Mouse (Mus musculus) lung, embryonic 15.5 days (tissue): Measurements from ENCODE around the gene Ssr1. TPM values are rescaled to one million over a fixed set of nuclear protein-coding genes. Genes with fewer than 3 reads are reported as not detected.
A peak's percentile ranks its signal among the peaks of the same experiment; 100 is the strongest.

ENCODE experiments used
- ATAC-seq: fragments of 200-750 bp; cut with Nextera tagmentation; 2 replicates; pipeline ENCODE4 v1.8.0; 2017; ENCODE audit warnings: moderate number of reproducible peaks, borderline replicate concordance; ENCODE audit not compliant: low FRiP score, low TSS enrichment; ENCODE audit errors: extremely low read depth
- H3K27ac ChIP-seq: fragments of 300-500 bp; sonication (generic); 2 replicates; pipeline ENCODE4 v1.5.1; 2015; ENCODE audit warnings: moderate library complexity, mild to moderate bottlenecking, inconsistent platforms
- H3K27me3 ChIP-seq: fragments of 300-500 bp; sonication (generic); 2 replicates; pipeline ENCODE4 v1.6.1; 2015; ENCODE audit warnings: inconsistent platforms
- H3K36me3 ChIP-seq: fragments of 300-500 bp; sonication (generic); 2 replicates; pipeline ENCODE4 v1.6.1; 2015; ENCODE audit warnings: inconsistent platforms
- H3K4me1 ChIP-seq: fragments of 300-500 bp; sonication (generic); 2 replicates; pipeline ENCODE4 v1.6.1; 2015; ENCODE audit warnings: inconsistent platforms
- H3K4me2 ChIP-seq: fragments of 300-500 bp; sonication (generic); 2 replicates; pipeline ENCODE4 v1.6.1; 2015; ENCODE audit warnings: inconsistent platforms, mild to moderate bottlenecking, moderate library complexity
- H3K4me3 ChIP-seq: fragments of 300-500 bp; sonication (generic); 2 replicates; pipeline ENCODE4 v1.5.1; 2015; ENCODE audit warnings: mild to moderate bottlenecking, inconsistent platforms
- H3K9ac ChIP-seq: fragments of 300-500 bp; sonication (generic); 2 replicates; pipeline ENCODE4 v1.6.1; 2015; ENCODE audit warnings: inconsistent platforms
- H3K9me3 ChIP-seq: fragments of 300-500 bp; sonication (generic); 2 replicates; pipeline ENCODE4 v1.6.1; 2016; ENCODE audit warnings: inconsistent platforms
- WGBS: fragments of 180-500 bp; shearing (Covaris S2); methylation state at CpG from one replicate; pipeline ENCODE4 v1.1.7; 2015; 5-methylcytosine and 5-hydroxymethylcytosine counted together
- polyA plus RNA-seq: library from polyadenylated mRNA; unstranded; fragments of >200 nt; fragmentation: Nextera tagmentation; extraction: Ambion mirVana; gene quantifications from 2 replicates; pipeline ENCODE4 v1.2.1, GENCODE M21; 2015

Gene Ssr1
- polyA plus RNA-seq, 1 experiment from 2014 or later: 150 TPM

DNA sequence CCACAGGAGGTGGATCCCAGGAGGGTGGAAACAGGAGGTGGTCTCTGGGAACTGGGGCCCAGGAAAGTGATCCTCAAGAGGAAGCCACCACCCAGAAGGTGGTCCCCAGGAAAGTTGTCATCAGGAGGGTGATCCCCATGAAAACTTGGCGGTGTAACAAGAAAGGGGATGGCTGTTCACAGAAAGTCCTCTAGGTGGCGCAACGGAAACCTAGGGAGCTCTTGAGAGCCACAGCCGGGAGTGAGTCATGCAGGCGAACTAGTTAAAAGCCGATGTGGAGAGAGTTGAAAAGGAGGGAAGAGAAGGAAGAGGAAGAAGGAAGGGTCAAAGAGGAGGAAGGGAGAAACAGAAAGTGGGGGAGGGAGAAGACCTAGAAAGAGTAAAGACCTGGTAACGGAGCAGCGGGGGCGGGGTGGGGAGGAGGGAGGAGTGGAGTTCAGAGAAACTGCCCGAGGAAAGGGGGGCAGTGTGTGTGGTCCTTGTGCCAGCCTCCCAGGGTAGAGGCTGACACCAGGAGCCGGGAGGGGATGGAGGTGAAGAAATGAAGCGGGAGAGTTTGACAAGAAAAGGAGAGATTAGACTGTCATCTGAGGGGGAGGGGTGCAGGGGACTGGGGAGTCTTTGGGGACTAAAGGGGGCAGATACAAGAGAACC, 30.5 kb downstream of the Ssr1 start:
- ATAC-seq: 0 out of 2 replicates have a peak, but pooled peaks have one; percentile 20
- H3K27me3 ChIP-seq: no peaks in the 10 kb centered on the region
- H3K36me3 ChIP-seq: no peaks in the 10 kb centered on the region
- H3K4me2 ChIP-seq: peak overlapping the region; percentile 65
- 2% methylated on average over 12 of the region's 12 CpGs for WGBS
- peak overlapping the region; percentile 30 for H3K9ac ChIP-seq
- peak overlapping the region; percentile 24; the same call in 1 of the 2 replicates for H3K27ac ChIP-seq
- H3K9me3 ChIP-seq: no peaks in the 10 kb centered on the region
- H3K4me3 ChIP-seq: peak overlapping the region; percentile 44
- H3K4me1 ChIP-seq: peaks cover 42% of the 10 kb centered on the region

DNA sequence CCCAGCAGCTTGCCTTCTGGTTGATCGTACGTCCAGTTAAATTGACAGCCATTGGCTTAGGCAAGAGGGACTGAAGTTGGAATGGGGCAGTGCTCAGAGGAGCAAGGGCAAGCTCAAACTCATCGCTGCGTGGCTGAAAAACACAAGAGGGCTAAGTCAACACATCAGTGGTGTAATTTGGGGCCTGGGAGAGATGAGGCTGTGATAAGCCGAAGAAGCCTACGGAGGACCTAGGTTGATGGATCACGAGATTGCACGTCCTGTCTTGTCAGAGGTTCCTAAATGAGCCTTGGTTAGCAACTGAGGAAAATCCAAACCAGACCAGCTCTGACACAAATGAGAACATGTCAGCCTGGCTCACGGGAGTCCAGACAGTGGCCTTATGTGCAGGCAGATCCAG, 31.5 kb downstream of the Ssr1 start:
- whole genome bisulfite sequencing: 71% methylated on average over 9 of the region's 9 CpGs
- H3K4me3 ChIP-seq: no peak overlapping the region
- no peaks in the 10 kb centered on the region for H3K36me3 ChIP-seq
- peaks cover 34% of the 10 kb centered on the region for H3K4me1 ChIP-seq
- no peak overlapping the region for H3K4me2 ChIP-seq
- no peak for ATAC-seq
- no peak overlapping the region for H3K9ac ChIP-seq
- H3K27ac ChIP-seq: no peak overlapping the region
- H3K9me3 ChIP-seq: no peaks in the 10 kb centered on the region
- H3K27me3 ChIP-seq: no peaks in the 10 kb centered on the region

GRCm38 (mm10) chr13:37959936-37960335, 34.1 kb downstream of the Ssr1 start:
- Histone ChIP-seq H3K9me3 (no peaks in the 10 kb centered on the region), H3K9ac (no peak overlapping the region), H3K27ac (no peak overlapping the region), H3K4me2 (no peak overlapping the region), H3K36me3 (no peaks in the 10 kb centered on the region), H3K4me3 (no peak overlapping the region), H3K27me3 (no peaks in the 10 kb centered on the region), H3K4me1 (peaks cover 14% of the 10 kb centered on the region)
- 78% methylated on average over 7 of the region's 7 CpGs for WGBS
- ATAC-seq: no peak

- H3K27me3 ChIP-seq: no peaks in the 10 kb centered on the region
- no peaks in the 10 kb centered on the region for H3K9me3 ChIP-seq
- no peak overlapping the region for H3K9ac ChIP-seq
- peaks cover 9% of the 10 kb centered on the region for H3K4me1 ChIP-seq
- 75% methylated on average over 15 of the region's 15 CpGs for WGBS
- H3K4me3 ChIP-seq: no peak overlapping the region
- no peak overlapping the region for H3K4me2 ChIP-seq
- H3K36me3 ChIP-seq: no peaks in the 10 kb centered on the region
- no peak overlapping the region for H3K27ac ChIP-seq
- no peak for ATAC-seq
Observed at GRCm38 (mm10) chr13:37959239-37959907, 34.6 kb downstream of the Ssr1 start.

- H3K4me3 ChIP-seq: no peak overlapping the region
- WGBS: 86% methylated on average over 18 of the region's 18 CpGs
- no peaks in the 10 kb centered on the region for H3K9me3 ChIP-seq
- peaks cover 2% of the 10 kb centered on the region; the same call in 1 of the 2 replicates for H3K4me1 ChIP-seq
- no peak overlapping the region for H3K4me2 ChIP-seq
- ATAC-seq: no peak
- no peaks in the 10 kb centered on the region for H3K36me3 ChIP-seq
- no peak overlapping the region for H3K9ac ChIP-seq
- no peak overlapping the region for H3K27ac ChIP-seq
- H3K27me3 ChIP-seq: no peaks in the 10 kb centered on the region
Observed at GRCm38 (mm10) chr13:37958498-37959238, 35.3 kb downstream of the Ssr1 start.

- no peaks in the 10 kb centered on the region for H3K27me3 ChIP-seq
- no peak overlapping the region for H3K27ac ChIP-seq
- no peaks in the 10 kb centered on the region for H3K4me1 ChIP-seq
- no peak overlapping the region for H3K4me2 ChIP-seq
- 65% methylated on average over 1 of the region's 1 CpGs for WGBS
- no peak overlapping the region for H3K4me3 ChIP-seq
- H3K36me3 ChIP-seq: peaks cover 24% of the 10 kb centered on the region
- H3K9ac ChIP-seq: no peak overlapping the region
- no peaks in the 10 kb centered on the region for H3K9me3 ChIP-seq
- no peak for ATAC-seq
Observed at GRCm38 (mm10) chr13:37954318-37954717, 39.7 kb downstream of the Ssr1 start.

GRCm38 (mm10) chr13:37952981-37953380, 41.0 kb downstream of the Ssr1 start:
- no peak for ATAC-seq
- H3K9me3 ChIP-seq: no peaks in the 10 kb centered on the region

GRCm38 (mm10) chr13:37946734-37947133, 47.3 kb downstream of the Ssr1 start:
- H3K27ac ChIP-seq: no peak overlapping the region; the same call in 1 of the 2 replicates
- 20% methylated on average over 6 of the region's 6 CpGs for WGBS
- peaks cover 50% of the 10 kb centered on the region for H3K36me3 ChIP-seq
- H3K27me3 ChIP-seq: no peaks in the 10 kb centered on the region
- H3K4me2 ChIP-seq: no peak overlapping the region
- no peak overlapping the region for H3K4me3 ChIP-seq
- H3K9me3 ChIP-seq: no peaks in the 10 kb centered on the region
- peaks cover 14% of the 10 kb centered on the region for H3K4me1 ChIP-seq
- ATAC-seq: no peak
- no peak overlapping the region for H3K9ac ChIP-seq

More at GRCm38 (mm10) chr13:37952981-37953380, 41.0 kb downstream of the Ssr1 start:
- Histone ChIP-seq H3K36me3 (peaks cover 37% of the 10 kb centered on the region), H3K27ac (no peak overlapping the region), H3K4me1 (no peaks in the 10 kb centered on the region), H3K27me3 (no peaks in the 10 kb centered on the region), H3K4me2 (no peak overlapping the region), H3K9ac (no peak overlapping the region), H3K4me3 (no peak overlapping the region)
- 85% methylated on average over 6 of the region's 6 CpGs for WGBS

GRCm38 (mm10) chr13:37945392-37945791, 48.6 kb downstream of the Ssr1 start:
- no peak for ATAC-seq
- Histone ChIP-seq H3K27me3 (no peaks in the 10 kb centered on the region), H3K4me2 (no peak overlapping the region), H3K4me3 (no peak overlapping the region), H3K27ac (no peak overlapping the region), H3K36me3 (peaks cover 47% of the 10 kb centered on the region), H3K9ac (no peak overlapping the region), H3K4me1 (peaks cover 23% of the 10 kb centered on the region), H3K9me3 (no peaks in the 10 kb centered on the region)
- WGBS: 70% methylated on average over 8 of the region's 8 CpGs

DNA sequence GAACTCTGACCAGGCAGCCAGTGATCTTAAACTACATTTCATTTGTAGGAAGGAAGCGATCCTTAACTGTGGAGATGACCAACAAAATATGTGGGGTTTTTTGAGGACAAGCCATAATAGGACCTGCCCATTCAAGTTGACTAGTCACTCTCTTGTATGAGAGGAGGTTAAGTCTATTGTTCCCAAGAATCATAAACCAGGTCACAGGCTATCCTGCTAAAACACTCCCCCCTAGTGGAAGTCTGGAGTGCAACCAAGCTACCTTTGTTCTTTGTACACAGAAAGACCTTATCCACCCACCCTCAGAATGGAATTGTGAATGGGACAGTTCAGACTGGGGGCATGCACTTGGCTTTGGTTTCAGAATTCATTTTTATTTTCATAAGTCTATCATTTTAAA, 49.7 kb downstream of the Ssr1 start:
- Histone ChIP-seq H3K27ac (no peak overlapping the region), H3K4me2 (no peak overlapping the region), H3K36me3 (peaks cover 36% of the 10 kb centered on the region), H3K27me3 (no peaks in the 10 kb centered on the region), H3K9ac (no peak overlapping the region), H3K9me3 (no peaks in the 10 kb centered on the region), H3K4me1 (peaks cover 23% of the 10 kb centered on the region), H3K4me3 (no peak overlapping the region)
- WGBS: 75% methylated on average over 1 of the region's 1 CpGs
- no peak for ATAC-seq

GRCm38 (mm10) chr13:37943466-37943865, 50.6 kb downstream of the Ssr1 start:
- H3K4me1 ChIP-seq: peaks cover 23% of the 10 kb centered on the region
- H3K9me3 ChIP-seq: no peaks in the 10 kb centered on the region
- H3K4me3 ChIP-seq: no peak overlapping the region
- 83% methylated on average over 3 of the region's 3 CpGs for WGBS
- H3K27ac ChIP-seq: no peak overlapping the region
- no peak overlapping the region for H3K9ac ChIP-seq
- no peak for ATAC-seq
- H3K27me3 ChIP-seq: no peaks in the 10 kb centered on the region
- H3K36me3 ChIP-seq: peaks cover 28% of the 10 kb centered on the region
- H3K4me2 ChIP-seq: no peak overlapping the region

DNA sequence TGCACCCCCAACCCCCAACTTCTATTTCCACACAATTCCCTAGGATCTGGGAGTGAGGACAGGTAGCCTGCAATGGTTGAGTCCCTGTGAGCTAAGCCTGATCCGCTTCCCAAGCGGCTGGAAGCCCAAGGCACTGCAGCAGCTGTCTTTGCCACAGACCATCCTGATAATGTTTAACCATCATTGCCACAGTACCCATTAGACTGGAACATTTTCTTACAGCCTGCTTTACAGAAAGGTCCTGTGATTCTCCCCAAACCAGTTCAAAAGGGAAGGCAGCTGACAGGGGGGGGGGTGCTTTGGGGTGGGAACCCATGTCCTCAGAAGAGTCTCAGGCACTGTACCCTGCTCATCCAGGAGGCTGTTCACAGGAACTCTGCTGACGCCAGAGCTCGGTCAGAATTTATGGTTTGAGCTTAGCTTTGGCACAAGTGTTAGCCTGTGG, 51.1 kb downstream of the Ssr1 start:
- Histone ChIP-seq H3K36me3 (peaks cover 22% of the 10 kb centered on the region), H3K27ac (peak overlapping the region; percentile 35; the same call in 1 of the 2 replicates), H3K4me2 (no peak overlapping the region), H3K9me3 (no peaks in the 10 kb centered on the region), H3K4me1 (peaks cover 23% of the 10 kb centered on the region), H3K9ac (no peak overlapping the region), H3K27me3 (no peaks in the 10 kb centered on the region), H3K4me3 (no peak overlapping the region)
- WGBS: 53% methylated on average over 4 of the region's 4 CpGs
- no peak for ATAC-seq
